Mouse (Mus musculus): Measurements from ENCODE around the gene Ccno. TPM values are rescaled to one million over a fixed set of nuclear protein-coding genes. Genes with fewer than 3 reads are reported as not detected.
"Not testable (repeated sequence)": the region's sequence is repeated elsewhere in the genome, so short reads cannot be mapped to it uniquely, and the experiment has no call there.

Ccno gene
- total and polyA plus RNA-seq, 2 experiments from 2014 or later, result 1.1 to 7.9 TPM

- 56% methylated on average over 4 of the region's 4 CpGs for WGBS
- Histone ChIP-seq H3K4me3 (ENCODE audit: low read depth, low read length) (no peak overlapping the region), H3K27me3 (ENCODE audit: insufficient read depth, low read length) (peaks cover 63% of the 10 kb centered on the region), H3K9me3 (ENCODE audit: low read length) (no peaks in the 10 kb centered on the region), H3K36me3 (ENCODE audit: insufficient read depth, low read length) (no peaks in the 10 kb centered on the region), H3K4me1 (ENCODE audit: insufficient read depth, low read length) (peaks cover 5% of the 10 kb centered on the region; the same call in 1 of the 2 replicates), H3K27ac (ENCODE audit: low read depth, low read length) (no peak overlapping the region), H3K4me2 (ENCODE audit: low read depth, low read length, poor library complexity, severe bottlenecking) (no peak overlapping the region), H3K9ac (replicated peaks; ENCODE audit: low read length, poor library complexity, severe bottlenecking) (no peak overlapping the region)
- ATAC-seq (ENCODE audit: low FRiP score) (no peak), DNase-seq (ENCODE audit: low spot score) (no peak)
- TF ChIP-seq CTCF (IDR thresholded peaks at IDR 0.05), result no peak
Measured at GRCm38 (mm10) chr13:112996407-112996806, 8.8 kb downstream of the Ccno start.

- ATAC-seq (ENCODE audit: low FRiP score), result no peak
- TF ChIP-seq CTCF (IDR thresholded peaks at IDR 0.05), result no peak
- Histone ChIP-seq H3K9me3 (ENCODE audit: low read length) (no peaks in the 10 kb centered on the region), H3K4me1 (ENCODE audit: insufficient read depth, low read length) (peaks cover 5% of the 10 kb centered on the region; the same call in 1 of the 2 replicates), H3K36me3 (ENCODE audit: insufficient read depth, low read length) (no peaks in the 10 kb centered on the region), H3K27ac (ENCODE audit: low read depth, low read length) (no peak overlapping the region), H3K4me2 (ENCODE audit: low read depth, low read length, poor library complexity, severe bottlenecking) (no peak overlapping the region), H3K4me3 (ENCODE audit: low read depth, low read length) (no peak overlapping the region), H3K9ac (replicated peaks; ENCODE audit: low read length, poor library complexity, severe bottlenecking) (no peak overlapping the region), H3K27me3 (ENCODE audit: insufficient read depth, low read length) (peaks cover 60% of the 10 kb centered on the region)
- WGBS, result 73% methylated on average over 6 of the region's 6 CpGs
- no peak for DNase-seq (ENCODE audit: low spot score)
Measured at GRCm38 (mm10) chr13:112997369-112997768, 9.8 kb downstream of the Ccno start.

- H3K36me3 ChIP-seq (ENCODE audit: insufficient read depth, low read length), result no peaks in the 10 kb centered on the region
- peaks cover 53% of the 10 kb centered on the region for H3K27me3 ChIP-seq (ENCODE audit: insufficient read depth, low read length)
- peaks cover under 1% of the 10 kb centered on the region; the same call in 1 of the 2 replicates for H3K4me1 ChIP-seq (ENCODE audit: insufficient read depth, low read length)
- ATAC-seq (ENCODE audit: low FRiP score) (peak; percentile 55; the same call in 1 of the 2 replicates), DNase-seq (ENCODE audit: low spot score) (peak; percentile 40)
- no peaks in the 10 kb centered on the region for H3K9me3 ChIP-seq (ENCODE audit: low read length)
- H3K4me2 ChIP-seq (ENCODE audit: low read depth, low read length, poor library complexity, severe bottlenecking), result peak overlapping the region; percentile 94
- peak overlapping the region; percentile 44 for H3K4me3 ChIP-seq (ENCODE audit: low read depth, low read length)
- H3K27ac ChIP-seq (ENCODE audit: low read depth, low read length), result 0 out of 2 replicates have a peak overlapping the region, but pooled peaks have one; percentile 32
- WGBS, result under 1% methylated on average over 46 of the region's 46 CpGs
- no peak for TF ChIP-seq CTCF (IDR thresholded peaks at IDR 0.05)
- peak overlapping the region; percentile 51 for H3K9ac ChIP-seq (replicated peaks; ENCODE audit: low read length, poor library complexity, severe bottlenecking)
Measured at GRCm38 (mm10) chr13:112998427-112999201, 11.0 kb downstream of the Ccno start.

- 80% methylated on average over 3 of the region's 3 CpGs for WGBS
Measured at GRCm38 (mm10) chr13:113000090-113000489, 12.5 kb downstream of the Ccno start.

GRCm38 (mm10) chr13:113000576-113001318 is 13.1 kb downstream of the Ccno start:
- Histone ChIP-seq H3K4me1 (ENCODE audit: insufficient read depth, low read length) (no peaks in the 10 kb centered on the region), H3K36me3 (ENCODE audit: insufficient read depth, low read length) (no peaks in the 10 kb centered on the region), H3K9ac (replicated peaks; ENCODE audit: low read length, poor library complexity, severe bottlenecking) (no peak overlapping the region), H3K27ac (ENCODE audit: low read depth, low read length) (no peak overlapping the region), H3K4me2 (ENCODE audit: low read depth, low read length, poor library complexity, severe bottlenecking) (no peak overlapping the region), H3K4me3 (ENCODE audit: low read depth, low read length) (no peak overlapping the region), H3K27me3 (ENCODE audit: insufficient read depth, low read length) (peaks cover 33% of the 10 kb centered on the region), H3K9me3 (ENCODE audit: low read length) (no peaks in the 10 kb centered on the region)
- no peak for TF ChIP-seq CTCF (IDR thresholded peaks at IDR 0.05)
- DNase-seq (ENCODE audit: low spot score) (no peak), ATAC-seq (ENCODE audit: low FRiP score) (no peak)
- 77% methylated on average over 9 of the region's 9 CpGs for WGBS

More at GRCm38 (mm10) chr13:113000090-113000489, 12.5 kb downstream of the Ccno start:
- ATAC-seq (ENCODE audit: low FRiP score), result no peak
- Histone ChIP-seq H3K9me3 (ENCODE audit: low read length) (no peaks in the 10 kb centered on the region), H3K4me3 (ENCODE audit: low read depth, low read length) (no peak overlapping the region), H3K4me1 (ENCODE audit: insufficient read depth, low read length) (no peaks in the 10 kb centered on the region), H3K4me2 (ENCODE audit: low read depth, low read length, poor library complexity, severe bottlenecking) (no peak overlapping the region), H3K27me3 (ENCODE audit: insufficient read depth, low read length) (peaks cover 38% of the 10 kb centered on the region), H3K9ac (replicated peaks; ENCODE audit: low read length, poor library complexity, severe bottlenecking) (no peak overlapping the region), H3K36me3 (ENCODE audit: insufficient read depth, low read length) (no peaks in the 10 kb centered on the region), H3K27ac (ENCODE audit: low read depth, low read length) (no peak overlapping the region)
- no peak for DNase-seq (ENCODE audit: low spot score)
- no peak for TF ChIP-seq CTCF (IDR thresholded peaks at IDR 0.05)

- no peaks in the 10 kb centered on the region for H3K4me1 ChIP-seq (ENCODE audit: insufficient read depth, low read length)
- H3K27ac ChIP-seq (ENCODE audit: low read depth, low read length), result no peak overlapping the region
- H3K9ac ChIP-seq (replicated peaks; ENCODE audit: low read length, poor library complexity, severe bottlenecking), result no peak overlapping the region
- no peaks in the 10 kb centered on the region for H3K27me3 ChIP-seq (ENCODE audit: insufficient read depth, low read length)
- TF ChIP-seq CTCF (IDR thresholded peaks at IDR 0.05), result no peak
- 73% methylated on average over 6 of the region's 6 CpGs for WGBS
- DNase-seq (ENCODE audit: low spot score), result no peak
- H3K36me3 ChIP-seq (ENCODE audit: insufficient read depth, low read length), result no peaks in the 10 kb centered on the region
- no peak for ATAC-seq (ENCODE audit: low FRiP score)
- H3K4me2 ChIP-seq (ENCODE audit: low read depth, low read length, poor library complexity, severe bottlenecking), result 0 out of 2 replicates have a peak overlapping the region, but pooled peaks have one; percentile 12
- H3K4me3 ChIP-seq (ENCODE audit: low read depth, low read length), result no peak overlapping the region
- no peaks in the 10 kb centered on the region for H3K9me3 ChIP-seq (ENCODE audit: low read length)
Measured at GRCm38 (mm10) chr13:113012683-113013082, 25.1 kb downstream of the Ccno start.

GRCm38 (mm10) chr13:113013174-113013953 is 25.8 kb downstream of the Ccno start:
- not testable (repeated sequence) for H3K9me3 ChIP-seq (ENCODE audit: low read length); H3K9ac ChIP-seq (replicated peaks; ENCODE audit: low read length, poor library complexity, severe bottlenecking); H3K4me1 ChIP-seq (ENCODE audit: insufficient read depth, low read length); H3K4me3 ChIP-seq (ENCODE audit: low read depth, low read length); H3K27ac ChIP-seq (ENCODE audit: low read depth, low read length); DNase-seq (ENCODE audit: low spot score); ATAC-seq (ENCODE audit: low FRiP score); H3K27me3 ChIP-seq (ENCODE audit: insufficient read depth, low read length); H3K36me3 ChIP-seq (ENCODE audit: insufficient read depth, low read length)
- 55% methylated on average over 18 of the region's 20 CpGs for WGBS
- peak overlapping the region; percentile 12; the same call in 1 of the 2 replicates for H3K4me2 ChIP-seq (ENCODE audit: low read depth, low read length, poor library complexity, severe bottlenecking)

All from midbrain, postnatal 0 days (tissue).